Mouse (Mus musculus): ENCODE measurements around the gene Zbtb9.
"Not testable (repeated sequence)": the region's sequence is repeated elsewhere in the genome, so short reads cannot be mapped to it uniquely, and the experiment has no call there.

Gene Zbtb9

DNA sequence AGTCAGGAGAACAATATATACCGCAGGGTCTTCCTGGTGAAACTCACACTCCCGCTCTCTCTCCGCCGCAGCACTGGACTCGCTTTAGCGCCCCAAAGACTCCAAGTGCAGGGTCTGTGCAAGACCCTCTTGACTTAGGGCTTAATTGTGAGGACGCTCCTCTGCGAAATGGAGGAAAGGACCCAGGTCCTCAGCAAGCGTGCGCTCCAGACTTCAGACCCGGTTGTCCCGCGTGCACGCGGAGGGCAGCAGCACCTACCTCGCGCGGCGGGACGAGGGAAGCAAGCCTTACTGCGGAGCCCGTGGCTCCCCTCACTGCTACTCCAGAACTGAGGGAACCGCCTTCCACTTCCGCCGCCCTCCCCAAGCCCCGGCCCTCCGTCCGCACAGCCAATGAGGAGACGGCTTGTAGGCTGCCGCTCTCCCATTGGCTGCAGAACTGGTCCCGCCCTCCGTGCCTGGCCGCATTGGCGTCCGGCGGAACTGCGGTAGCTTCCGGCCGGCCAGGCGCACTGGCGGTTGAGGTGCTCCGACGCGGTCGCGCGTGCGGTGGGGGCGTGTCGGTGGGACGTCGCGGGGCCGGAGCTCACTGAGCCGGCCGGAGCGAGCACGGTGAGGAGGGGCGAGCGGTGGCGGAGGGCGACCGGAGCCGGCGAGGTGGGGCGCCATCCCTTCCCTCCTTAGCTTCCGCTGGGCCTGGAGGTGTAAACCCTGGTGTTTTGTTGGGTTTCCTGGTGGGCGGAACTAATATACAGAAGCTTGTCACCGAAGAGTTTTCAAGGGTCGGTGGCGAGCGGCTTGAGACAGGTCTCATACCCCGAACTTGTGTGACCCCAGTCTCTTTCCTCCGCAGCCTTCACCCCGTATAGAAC lies at the start of gene Zbtb9:
Gene Zbtb9 (plus strand): TSS at position 465 of the 872 bp plus-strand sequence.
- peak; percentile 97 for DNase-seq

GRCm38 (mm10) chr17:26925414-26925813 lies 47.6 kb upstream of the Zbtb9 start:
- not testable (repeated sequence) for DNase-seq

- DNase-seq, result peak; percentile 67
Measured at GRCm38 (mm10) chr17:26931795-26932194, 41.2 kb upstream of the Zbtb9 start.

- DNase-seq, result peak; percentile 96
Measured at GRCm38 (mm10) chr17:26932839-26933398, 40.0 kb upstream of the Zbtb9 start, which contains the start of gene Phf1. TSS of gene Phf1 (plus strand) at chr17:26933052.

DNA sequence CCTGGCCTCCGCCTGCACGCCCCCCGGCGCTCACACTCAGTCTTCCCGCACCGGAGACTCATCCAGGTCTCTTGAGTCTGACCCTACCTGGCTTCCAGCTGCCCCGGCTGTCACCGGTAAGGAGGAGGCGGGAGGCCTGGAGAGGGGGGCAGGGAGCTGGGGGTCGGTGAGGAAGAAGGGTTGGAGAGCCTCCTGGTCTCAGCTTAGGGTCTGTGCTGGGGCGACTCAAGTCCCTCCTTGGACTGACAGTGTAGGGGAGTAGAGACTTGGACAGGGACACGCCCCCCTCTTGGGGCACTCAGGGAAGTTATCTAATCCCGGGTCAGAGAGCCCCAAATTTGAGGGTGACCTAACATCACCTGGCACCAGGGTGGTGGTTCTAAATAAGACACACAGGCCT lies 39.5 kb upstream of the Zbtb9 start:
- no peak for DNase-seq

GRCm38 (mm10) chr17:26933885-26934827 lies 38.8 kb upstream of the Zbtb9 start:
- no peak for DNase-seq

DNA sequence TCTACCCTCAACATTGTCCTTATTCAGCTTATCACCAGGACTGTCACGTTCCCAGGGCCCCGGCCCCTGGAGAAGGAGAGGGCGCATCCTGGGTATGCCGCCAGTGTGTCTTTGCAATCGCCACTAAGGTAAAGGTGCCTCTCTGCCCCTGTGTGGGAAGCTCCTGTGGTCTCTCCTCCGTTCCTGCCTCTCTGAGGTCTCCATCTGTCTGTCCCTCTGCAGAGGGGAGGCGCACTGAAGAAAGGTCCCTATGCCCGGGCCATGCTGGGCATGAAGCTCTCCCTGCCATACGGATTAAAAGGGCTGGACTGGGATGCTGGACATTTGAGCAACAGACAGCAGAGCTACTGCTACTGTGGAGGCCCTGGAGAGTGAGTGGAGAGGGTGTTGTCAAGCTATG lies 37.9 kb upstream of the Zbtb9 start:
- no peak for DNase-seq

DNA sequence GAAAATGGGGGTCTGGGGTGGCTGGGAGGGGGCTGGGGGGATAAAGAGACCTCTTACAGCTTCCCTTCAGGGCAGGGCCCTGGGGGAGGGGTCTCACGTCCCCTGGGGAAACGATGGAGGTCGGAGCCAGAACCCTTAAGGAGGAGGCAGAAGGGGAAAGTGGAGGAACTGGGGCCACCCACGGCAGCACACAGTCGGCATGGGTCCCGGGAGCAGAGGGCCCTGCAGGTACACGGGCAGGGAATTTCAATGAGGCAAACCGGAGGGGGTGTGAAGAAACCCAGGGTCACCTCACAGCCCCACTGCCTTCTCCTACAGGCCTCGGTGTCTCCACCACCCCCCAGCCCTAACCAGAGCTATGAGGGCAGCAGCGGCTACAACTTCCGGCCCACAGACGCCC lies 36.5 kb upstream of the Zbtb9 start:
- no peak for DNase-seq

- no peak for DNase-seq
Measured at GRCm38 (mm10) chr17:26936921-26937695, 35.9 kb upstream of the Zbtb9 start.

GRCm38 (mm10) chr17:26937883-26938695 lies 34.9 kb upstream of the Zbtb9 start:
- no peak for DNase-seq

- DNase-seq, result no peak
Measured at GRCm38 (mm10) chr17:26938731-26939130, 34.2 kb upstream of the Zbtb9 start.

DNA sequence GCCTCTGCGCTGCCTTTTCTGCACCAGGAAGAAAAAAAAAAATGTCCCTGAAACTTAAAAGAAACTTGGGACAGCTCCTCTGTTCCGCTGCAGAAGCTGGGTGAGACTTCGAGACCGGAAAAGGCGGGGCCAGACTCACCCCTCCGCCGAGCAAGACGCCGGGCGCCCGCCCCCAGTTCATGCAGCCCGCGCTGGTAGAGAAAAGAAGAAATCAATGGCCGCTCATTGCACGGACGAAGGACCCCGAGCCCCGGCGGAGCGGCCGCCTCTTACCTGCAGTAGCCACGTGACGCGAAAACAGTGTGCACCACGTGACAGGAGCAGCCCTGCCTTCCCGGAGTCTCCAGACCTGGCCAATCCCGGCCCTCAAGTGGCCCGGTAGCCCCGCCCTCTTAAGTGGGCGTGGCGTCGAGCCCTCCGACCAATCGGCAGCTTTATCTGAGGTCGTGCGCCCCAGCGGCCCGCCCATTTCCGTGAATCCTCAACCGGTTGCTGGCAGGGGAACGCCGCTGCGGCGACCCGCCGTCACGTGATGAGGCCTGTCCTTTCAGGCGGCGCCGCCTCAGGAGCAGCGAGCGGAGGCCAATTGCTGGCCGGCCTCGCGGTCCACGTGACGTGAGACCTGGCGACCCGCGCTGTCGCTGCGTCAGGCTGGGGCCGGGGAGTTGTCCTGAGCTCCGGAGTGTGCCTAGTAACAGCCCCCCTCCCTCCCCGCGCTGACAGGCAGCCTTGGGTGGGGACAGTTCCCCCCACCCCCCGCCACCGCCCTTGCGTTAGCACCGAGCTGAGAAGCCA lies 33.6 kb upstream of the Zbtb9 start, which contains the start of gene Cuta:
Gene Cuta (minus strand): TSS at position 392 of the 795 bp plus-strand sequence.
- peak; percentile 100 for DNase-seq

GRCm38 (mm10) chr17:26939973-26940300 lies 33.0 kb upstream of the Zbtb9 start:
- no peak for DNase-seq

DNA sequence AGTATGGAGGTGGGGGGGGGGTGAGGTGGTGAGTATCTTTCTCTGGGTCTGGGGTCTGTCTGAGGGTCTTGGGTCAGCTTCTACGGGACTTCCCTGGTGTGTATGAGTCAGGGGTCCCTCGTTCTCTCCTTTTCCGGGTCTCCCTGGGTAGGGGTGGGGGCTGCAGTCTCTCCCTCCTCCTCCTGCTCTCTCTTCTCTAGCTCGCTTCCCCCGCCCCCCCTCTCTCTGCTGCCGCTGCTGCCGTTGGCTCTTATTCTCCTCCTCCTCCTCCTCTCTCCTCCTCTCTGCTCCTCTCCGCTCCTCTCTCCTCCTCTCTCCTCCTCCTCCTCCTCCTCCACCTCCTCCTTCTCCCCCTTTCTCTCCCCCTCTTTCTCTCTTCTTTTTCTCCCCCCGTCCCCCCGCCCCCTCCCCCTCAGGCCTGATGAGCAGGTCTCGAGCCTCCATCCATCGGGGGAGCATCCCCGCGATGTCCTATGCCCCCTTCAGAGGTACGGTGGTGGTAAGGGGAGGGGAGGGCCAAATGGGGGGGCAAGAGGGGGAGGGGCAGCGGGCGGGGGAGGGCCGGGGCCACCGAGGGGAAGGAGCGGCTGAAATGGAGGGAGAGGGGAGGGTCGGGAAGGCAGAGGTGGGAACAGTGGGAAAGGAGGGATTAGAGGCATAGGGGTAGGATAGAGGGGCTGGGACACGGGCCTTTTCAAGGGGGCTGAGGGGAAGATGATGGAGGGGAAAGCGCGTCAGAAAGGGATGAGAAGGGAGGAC lies 31.8 kb upstream of the Zbtb9 start, which contains the start of gene Syngap1:
Gene Syngap1 (plus strand): TSS at position 223 of the 759 bp plus-strand sequence.
- peak; percentile 74 for DNase-seq

GRCm38 (mm10) chr17:26941841-26942570 lies 31.0 kb upstream of the Zbtb9 start:
- peak; percentile 32 for DNase-seq

GRCm38 (mm10) chr17:26945824-26946495 lies 27.0 kb upstream of the Zbtb9 start:
- DNase-seq, result peak; percentile 42

DNA sequence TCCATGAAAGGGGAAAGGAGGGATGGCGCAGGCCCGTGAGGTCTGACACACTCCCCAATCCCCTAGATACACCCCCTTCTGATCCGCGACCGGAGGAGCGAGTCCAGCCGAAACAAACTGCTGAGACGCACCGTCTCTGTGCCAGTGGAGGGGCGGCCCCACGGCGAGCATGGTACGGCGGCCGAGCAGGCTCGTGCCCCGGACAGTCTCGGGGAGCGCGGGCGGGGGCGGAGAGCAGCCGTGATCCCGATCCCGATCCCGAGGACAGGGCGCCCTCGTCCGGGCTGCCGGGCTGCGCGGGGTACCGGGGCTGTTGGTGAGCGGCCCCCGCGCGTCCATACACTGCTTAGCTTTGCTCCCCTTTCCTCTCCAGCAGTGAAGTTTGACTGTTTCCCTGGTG lies 26.4 kb upstream of the Zbtb9 start:
- DNase-seq, result peak; percentile 76
